Mouse (Mus musculus) MEL (cell line): Measurements from ENCODE around the gene Fbxo6. TPM values are rescaled to one million over a fixed set of nuclear protein-coding genes. Genes with fewer than 3 reads are reported as not detected.

Experiments
- DNase-seq: peaks from one replicate; pipeline ENCODE4 v3.0.0; 2011; ENCODE audit warnings: low read depth, low spot score
- H3K27ac ChIP-seq: 2 replicates; pipeline ENCODE4 v1.5.1; 2012; ENCODE audit warnings: low read depth, mild to moderate bottlenecking, control low read depth, low read length, moderate library complexity; ENCODE audit not compliant: control insufficient read depth
- H3K27me3 ChIP-seq, 2 experiments: fragments of 150-350 bp in 1 of 2; sonication (generic) in 1 of 2; 2 replicates each; pipeline ENCODE4 v1.6.1; 2012; ENCODE audit warnings: low read length in 2 of 2, mild to moderate bottlenecking in 2 of 2, improper control_type of control experiment in 1 of 2, moderate library complexity in 1 of 2; ENCODE audit not compliant: insufficient read depth in 2 of 2, control insufficient read depth in 1 of 2
- H3K36me3 ChIP-seq, 2 experiments: 2 replicates each; pipeline ENCODE4 v1.6.1; 2012 to 2014; ENCODE audit warnings: low read length in 2 of 2, improper control_type of control experiment in 1 of 2, inconsistent platforms in 1 of 2, mild to moderate bottlenecking in 1 of 2; ENCODE audit not compliant: insufficient read depth in 2 of 2, control insufficient read depth in 1 of 2
- H3K4me1 ChIP-seq, 2 experiments: fragments of 150-350 bp in 1 of 2; sonication (generic) in 1 of 2; 2 replicates each; pipeline ENCODE4 v1.6.1; 2012; ENCODE audit warnings: low read length in 2 of 2, improper control_type of control experiment in 1 of 2, mild to moderate bottlenecking in 1 of 2; ENCODE audit not compliant: insufficient read depth in 2 of 2, control insufficient read depth in 1 of 2
- H3K4me3 ChIP-seq, 2 experiments: fragments of 150-350 bp in 1 of 2; sonication (generic) in 1 of 2; 2 replicates each; pipeline ENCODE4 v1.5.1; 2012; ENCODE audit warnings: low read depth in 2 of 2, low read length in 2 of 2, mild to moderate bottlenecking in 2 of 2, moderate library complexity in 2 of 2, control low read depth in 1 of 2, improper control_type of control experiment in 1 of 2; ENCODE audit not compliant: control insufficient read depth in 1 of 2, insufficient read depth in 1 of 2
- H3K79me2 ChIP-seq: 2 replicates; pipeline ENCODE4 v1.6.1; 2012; ENCODE audit warnings: mild to moderate bottlenecking, low read length, moderate library complexity; ENCODE audit not compliant: control insufficient read depth, poor library complexity, insufficient read depth
- H3K9ac ChIP-seq: 2 replicates; pipeline ENCODE4 v1.6.1; 2012; ENCODE audit warnings: low read depth, mild to moderate bottlenecking, control low read depth, low read length, moderate library complexity; ENCODE audit not compliant: control insufficient read depth, poor library complexity, severe bottlenecking
- H3K9me3 ChIP-seq: fragments of 150-350 bp; sonication (generic); replicated peaks from 2 replicates; pipeline ENCODE4 v1.6.1; 2012; ENCODE audit warnings: mild to moderate bottlenecking, low read length, improper control_type of control experiment, moderate library complexity; ENCODE audit not compliant: insufficient read depth
- BHLHE40 ChIP-seq: IDR thresholded peaks from 2 replicates; pipeline ENCODE4 v1.6.1; 2012; ENCODE audit warnings: low read depth, mild to moderate bottlenecking, inconsistent platforms, low read length, improper control_type of control experiment, borderline replicate concordance
- CHD1 ChIP-seq: IDR thresholded peaks from 2 replicates; pipeline ENCODE4 v1.6.1; 2012; ENCODE audit warnings: low read depth, mild to moderate bottlenecking, inconsistent platforms, low read length, improper control_type of control experiment
- CTCF ChIP-seq, 3 experiments: IDR thresholded peaks in 2 of 3; conservative IDR thresholded peaks in 1 of 3; 2 replicates each; pipeline ENCODE4 v1.5.1; 2011 to 2012; ENCODE audit warnings: low read length in 3 of 3, low read depth in 2 of 3, mild to moderate bottlenecking in 2 of 3, improper control_type of control experiment in 1 of 3, inconsistent platforms in 1 of 3, mixed read lengths in 1 of 3, moderate library complexity in 1 of 3; ENCODE audit not compliant: control insufficient read depth in 1 of 3, insufficient read depth in 1 of 3, poor library complexity in 1 of 3, severe bottlenecking in 1 of 3
- E2F4 ChIP-seq: IDR thresholded peaks from 2 replicates; pipeline ENCODE4 v1.6.1; 2011; ENCODE audit warnings: low read depth, low read length, improper control_type of control experiment, borderline replicate concordance
- ELF1 ChIP-seq: IDR thresholded peaks from 2 replicates; pipeline ENCODE4 v1.6.1; 2014; ENCODE audit warnings: low read depth, mild to moderate bottlenecking, inconsistent platforms, low read length, improper control_type of control experiment, moderate library complexity
- EP300 ChIP-seq, 2 experiments: IDR thresholded peaks; 2 replicates each; pipeline ENCODE4 v1.6.1; 2011; ENCODE audit warnings: improper control_type of control experiment in 2 of 2, low read length in 2 of 2, low read depth in 1 of 2, mild to moderate bottlenecking in 1 of 2
- ETS1 ChIP-seq: IDR thresholded peaks from 2 replicates; pipeline ENCODE4 v1.6.1; 2012; ENCODE audit warnings: low read depth, mild to moderate bottlenecking, inconsistent platforms, low read length, improper control_type of control experiment, moderate library complexity
- GABPA ChIP-seq: IDR thresholded peaks from 2 replicates; pipeline ENCODE4 v1.6.1; 2012; ENCODE audit warnings: low read depth, mild to moderate bottlenecking, inconsistent platforms, low read length, improper control_type of control experiment, moderate library complexity
- HCFC1 ChIP-seq: IDR thresholded peaks from 2 replicates; pipeline ENCODE4 v1.6.1; 2012; ENCODE audit warnings: low read depth, mild to moderate bottlenecking, inconsistent platforms, low read length, improper control_type of control experiment, moderate library complexity
- JUND ChIP-seq: IDR thresholded peaks from 2 replicates; pipeline ENCODE4 v1.6.1; 2011; ENCODE audit warnings: low read depth, mild to moderate bottlenecking, improper control_type of control experiment, low read length
- KAT2A ChIP-seq: conservative IDR thresholded peaks from 2 replicates; pipeline ENCODE4 v1.6.1; 2012; ENCODE audit warnings: low read depth, low read length, improper control_type of control experiment, inconsistent platforms
- MAFK ChIP-seq: IDR thresholded peaks from 2 replicates; pipeline ENCODE4 v1.6.1; 2011; ENCODE audit warnings: low read depth, mild to moderate bottlenecking, low read length, improper control_type of control experiment, borderline replicate concordance
- MAX ChIP-seq: IDR thresholded peaks from 2 replicates; pipeline ENCODE4 v1.6.1; 2011; ENCODE audit warnings: low read length, improper control_type of control experiment
- MAZ ChIP-seq: IDR thresholded peaks from 2 replicates; pipeline ENCODE4 v1.6.1; 2012; ENCODE audit warnings: low read depth, mild to moderate bottlenecking, inconsistent platforms, low read length, improper control_type of control experiment
- MYC ChIP-seq: IDR thresholded peaks from 2 replicates; pipeline ENCODE4 v1.6.1; 2011; ENCODE audit warnings: low read depth, mild to moderate bottlenecking, low read length, improper control_type of control experiment, moderate library complexity
- NELFE ChIP-seq: IDR thresholded peaks from 2 replicates; pipeline ENCODE4 v1.6.1; 2011; ENCODE audit warnings: low read depth, low read length, improper control_type of control experiment
- NRF1 ChIP-seq: IDR thresholded peaks from 2 replicates; pipeline ENCODE4 v1.6.1; 2014; ENCODE audit warnings: low read depth, mild to moderate bottlenecking, inconsistent platforms, low read length, improper control_type of control experiment, moderate library complexity; ENCODE audit not compliant: poor library complexity, insufficient read depth, severe bottlenecking
- POLR2A ChIP-seq, 2 experiments: IDR thresholded peaks; 2 replicates each; pipeline ENCODE4 v1.6.1; 2011 to 2012; ENCODE audit warnings: low read length in 2 of 2, mild to moderate bottlenecking in 2 of 2, control low read depth in 1 of 2, improper control_type of control experiment in 1 of 2, low read depth in 1 of 2, moderate library complexity in 1 of 2; ENCODE audit not compliant: control insufficient read depth in 1 of 2, insufficient read depth in 1 of 2, poor library complexity in 1 of 2
- POLR2AphosphoS5 ChIP-seq: IDR thresholded peaks from 2 replicates; pipeline ENCODE4 v1.6.1; 2012; ENCODE audit warnings: low read depth, borderline replicate concordance, mild to moderate bottlenecking, inconsistent platforms, low read length, moderate library complexity, mixed read lengths
- RAD21 ChIP-seq: IDR thresholded peaks from 2 replicates; pipeline ENCODE4 v1.6.1; 2011; ENCODE audit warnings: mild to moderate bottlenecking, low read depth, low read length, improper control_type of control experiment
- RCOR1 ChIP-seq: IDR thresholded peaks from 2 replicates; pipeline ENCODE4 v1.6.1; 2012; ENCODE audit warnings: low read depth, mild to moderate bottlenecking, inconsistent platforms, low read length, improper control_type of control experiment
- SIN3A ChIP-seq: IDR thresholded peaks from 2 replicates; pipeline ENCODE4 v1.6.1; 2012; ENCODE audit warnings: low read length, improper control_type of control experiment, inconsistent platforms
- TAL1 ChIP-seq: IDR thresholded peaks from 2 replicates; pipeline ENCODE4 v1.6.1; 2012; ENCODE audit warnings: mild to moderate bottlenecking, inconsistent platforms, low read length, moderate library complexity, mixed read lengths
- TBP ChIP-seq: IDR thresholded peaks from 2 replicates; pipeline ENCODE4 v1.8.0; 2011; ENCODE audit warnings: low read depth, low read length, improper control_type of control experiment
- TCF12 ChIP-seq: IDR thresholded peaks from 2 replicates; pipeline ENCODE4 v1.6.1; 2014; ENCODE audit warnings: low read depth, mild to moderate bottlenecking, inconsistent platforms, low read length, improper control_type of control experiment, moderate library complexity
- UBTF ChIP-seq: IDR thresholded peaks from 2 replicates; pipeline ENCODE4 v1.6.1; 2012; ENCODE audit warnings: low read depth, mild to moderate bottlenecking, inconsistent platforms, low read length, improper control_type of control experiment, moderate library complexity, borderline replicate concordance; ENCODE audit not compliant: insufficient read depth
- USF1 ChIP-seq: IDR thresholded peaks from 2 replicates; pipeline ENCODE4 v1.6.1; 2014; ENCODE audit warnings: low read depth, mild to moderate bottlenecking, inconsistent platforms, low read length, improper control_type of control experiment, moderate library complexity
- USF2 ChIP-seq, 2 experiments: IDR thresholded peaks; 2 replicates each; pipeline ENCODE4 v1.6.1; 2011 to 2012; ENCODE audit warnings: improper control_type of control experiment in 2 of 2, low read length in 2 of 2, borderline replicate concordance in 1 of 2, inconsistent platforms in 1 of 2, low read depth in 1 of 2, mild to moderate bottlenecking in 1 of 2; ENCODE audit not compliant: insufficient read depth in 1 of 2
- ZMIZ1 ChIP-seq: IDR thresholded peaks from 2 replicates; pipeline ENCODE4 v1.6.1; 2012; ENCODE audit warnings: low read depth, mild to moderate bottlenecking, inconsistent platforms, low read length, improper control_type of control experiment, moderate library complexity
- ZNF384 ChIP-seq: IDR thresholded peaks from 2 replicates; pipeline ENCODE4 v1.6.1; 2012; ENCODE audit warnings: low read depth, mild to moderate bottlenecking, inconsistent platforms, low read length, improper control_type of control experiment
- polyA plus RNA-seq, 2 experiments: library from polyadenylated mRNA; stranded (reverse) in 1 of 2; unstranded in 1 of 2; fragments of >175 nt in 1 of 2; fragments of >200 nt in 1 of 2; gene quantifications; 2 replicates each; pipeline versions ENCODE4 v1.2.1 to v1.2.4; 2012; ENCODE audit warnings: low replicate concordance in 2 of 2, low read depth in 1 of 2; ENCODE audit not compliant: insufficient read length in 2 of 2, insufficient read depth in 1 of 2, missing spikeins in 1 of 2
- total RNA-seq: library from RNA; depleted of rRNA; stranded (reverse); fragments of 300-350 nt; gene quantifications from 2 replicates; pipeline ENCODE4 v1.2.3, GENCODE M21; 2012

Gene Fbxo6
- total and polyA plus RNA-seq, 3 experiments, result 37.3 to 62.6 TPM; not detected in 1

- Histone ChIP-seq H3K4me1 (peaks cover 0 to under 1% of the 10 kb centered on the region in 2 experiments; a peak in 2 of 4 replicates), H3K36me3 (no peaks in the 10 kb centered on the region)
- TF ChIP-seq UBTF (no peak), E2F4 (no peak), ZMIZ1 (no peak), POLR2AphosphoS5 (no peak), TCF12 (no peak), CTCF (IDR thresholded peaks at IDR 0.05 in 2 of 3, conservative IDR thresholded peaks at IDR 0.05 in 1 of 3; ENCODE audit: control insufficient read depth in 1 of 3, insufficient read depth in 1 of 3, low read depth in 2 of 3, low read length in 3 of 3, poor library complexity in 1 of 3, severe bottlenecking in 1 of 3) (no peak), EP300 (IDR thresholded peaks at IDR 0.05; ENCODE audit: low read depth in 1 of 2, low read length in 2 of 2) (no peak), NRF1 (no peak), BHLHE40 (no peak), RCOR1 (no peak), RAD21 (no peak), ELF1 (no peak), MAX (no peak), POLR2A (IDR thresholded peaks at IDR 0.05; ENCODE audit: control insufficient read depth in 1 of 2, insufficient read depth in 1 of 2, low read depth in 1 of 2, low read length in 2 of 2, poor library complexity in 1 of 2) (no peak), USF1 (no peak), HCFC1 (no peak), MAFK (no peak), TBP (no peak), SIN3A (no peak), NELFE (no peak)
- TF ChIP-seq, all 39 proteins: peak for 0
- H3K27me3 ChIP-seq, result no peaks in the 10 kb centered on the region
- H3K4me3 ChIP-seq, result no peak overlapping the region
- no peak for DNase-seq
- no peaks in the 10 kb centered on the region for H3K9me3 ChIP-seq
- no peak overlapping the region for H3K9ac ChIP-seq
- no peaks in the 10 kb centered on the region for H3K79me2 ChIP-seq
- no peak overlapping the region for H3K27ac ChIP-seq
These were observed 19.3 kb upstream of the Fbxo6 start for GRCm38 (mm10) chr4:148171261-148171660.

- H3K79me2 ChIP-seq, result no peaks in the 10 kb centered on the region
- no peak overlapping the region for H3K4me3 ChIP-seq
- H3K9me3 ChIP-seq, result no peaks in the 10 kb centered on the region
- H3K27ac ChIP-seq, result no peak overlapping the region
- no peaks in the 10 kb centered on the region; a peak in 1 of 4 replicates for H3K4me1 ChIP-seq
- DNase-seq, result peak; percentile 73
- no peaks in the 10 kb centered on the region for H3K36me3 ChIP-seq
- no peak overlapping the region for H3K9ac ChIP-seq
- no peaks in the 10 kb centered on the region for H3K27me3 ChIP-seq
- TF ChIP-seq TCF12, result no peak
- TF ChIP-seq EP300 (IDR thresholded peaks at IDR 0.05; ENCODE audit: low read depth in 1 of 2, low read length in 2 of 2), result no peak
- no peak for TF ChIP-seq ZMIZ1
- TF ChIP-seq MAZ, result no peak
- TF ChIP-seq KAT2A, result no peak
- TF ChIP-seq MYC, result no peak
- no peak for TF ChIP-seq POLR2AphosphoS5
- no peak for TF ChIP-seq MAFK
- no peak for TF ChIP-seq TAL1
- TF ChIP-seq ETS1, result no peak
- no peak for TF ChIP-seq GABPA
- TF ChIP-seq ZNF384, result no peak
- TF ChIP-seq JUND, result no peak
- no peak for TF ChIP-seq CHD1
- no peak for TF ChIP-seq USF2 (IDR thresholded peaks at IDR 0.05; ENCODE audit: borderline replicate concordance in 1 of 2, insufficient read depth in 1 of 2, low read depth in 1 of 2, low read length in 2 of 2)
- TF ChIP-seq SIN3A, result no peak
- TF ChIP-seq RCOR1, result no peak
- no peak for TF ChIP-seq NRF1
- no peak for TF ChIP-seq POLR2A (IDR thresholded peaks at IDR 0.05; ENCODE audit: control insufficient read depth in 1 of 2, insufficient read depth in 1 of 2, low read depth in 1 of 2, low read length in 2 of 2, poor library complexity in 1 of 2)
These were observed 18.9 kb upstream of the Fbxo6 start for GRCm38 (mm10) chr4:148170842-148171241.
